Mouse (Mus musculus) left cerebral cortex, postnatal 14 days (tissue): ENCODE measurements around the gene Hpse2. TPM values are rescaled to one million over a fixed set of nuclear protein-coding genes. Genes with fewer than 3 reads are reported as not detected.

Experiments
- DNase-seq, 2 experiments: peaks; one replicate each; pipeline ENCODE4 v3.0.0; 2021 to 2022; ENCODE audit warnings: low spot score in 2 of 2, mixed read lengths in 1 of 2
- intact Hi-C: fragments of 180-260 bp; cut with DNase I; formaldehyde crosslinking; loops from one replicate; pipeline ENCODE4 v1.15.1; 2025
- total RNA-seq, 2 experiments: library from RNA; stranded (reverse); gene quantifications; 2 replicates each; pipeline ENCODE4 v1.2.3; 2021

Hpse2 gene
- total RNA-seq, 2 experiments from 2014 or later: 0.18 to 0.27 TPM

DNA sequence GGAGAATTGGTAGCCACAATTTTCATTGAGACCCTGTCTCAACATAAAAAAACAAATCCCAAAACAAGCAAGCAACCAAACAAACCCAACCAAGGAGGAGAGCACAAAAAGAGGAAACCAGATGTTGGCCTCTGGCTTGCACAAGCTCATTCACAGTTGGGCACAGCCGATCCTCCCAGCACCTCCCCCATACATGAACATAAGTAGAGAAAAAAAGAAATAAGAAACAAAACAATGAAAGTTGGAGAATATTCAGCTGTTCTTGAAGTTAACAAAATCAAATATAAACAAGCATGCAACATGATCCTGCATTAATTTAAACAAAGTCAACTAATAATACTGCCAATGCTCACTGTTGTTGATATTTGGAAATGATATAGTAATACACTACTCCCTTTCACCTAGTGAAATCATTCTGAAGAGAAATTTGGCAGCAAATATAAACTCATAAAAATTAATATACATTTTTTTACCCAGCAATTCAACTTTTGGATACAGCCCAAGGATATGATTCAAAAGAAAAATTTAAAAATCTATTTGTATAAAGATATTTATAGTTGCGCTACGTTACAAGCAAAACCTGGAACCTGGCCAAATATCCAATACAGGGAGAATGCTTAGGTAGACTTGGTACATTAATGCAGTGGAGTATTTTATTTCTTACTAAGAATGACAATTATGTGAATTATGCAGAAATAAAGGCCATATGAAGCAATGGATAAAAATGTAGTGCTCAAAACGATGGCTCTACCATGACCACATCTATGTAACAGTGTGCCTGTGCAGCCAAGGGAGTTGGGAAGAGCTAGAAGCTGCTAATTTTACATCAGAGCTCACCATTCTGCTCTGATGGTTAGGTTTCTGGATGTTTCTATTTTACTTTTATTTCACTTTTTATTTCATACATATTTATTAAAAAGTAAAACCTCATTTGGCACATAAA lies 402.5 kb downstream of the Hpse2 start:
- no peak for DNase-seq
- intact Hi-C loops: no loop called here

GRCm38 (mm10) chr19:42980537-42980936 lies 407.6 kb downstream of the Hpse2 start:
- no peak for DNase-seq
- intact Hi-C loops: no loop called here

- intact Hi-C loops: no loop called here
- no peak for DNase-seq
These were observed 410.2 kb downstream of the Hpse2 start for GRCm38 (mm10) chr19:42977938-42978337.

GRCm38 (mm10) chr19:42973740-42974139 lies 414.4 kb downstream of the Hpse2 start:
- intact Hi-C loops: no loop called here
- no peak for DNase-seq

- DNase-seq: no peak
These were observed 423.0 kb downstream of the Hpse2 start for GRCm38 (mm10) chr19:42965171-42965570.

DNA sequence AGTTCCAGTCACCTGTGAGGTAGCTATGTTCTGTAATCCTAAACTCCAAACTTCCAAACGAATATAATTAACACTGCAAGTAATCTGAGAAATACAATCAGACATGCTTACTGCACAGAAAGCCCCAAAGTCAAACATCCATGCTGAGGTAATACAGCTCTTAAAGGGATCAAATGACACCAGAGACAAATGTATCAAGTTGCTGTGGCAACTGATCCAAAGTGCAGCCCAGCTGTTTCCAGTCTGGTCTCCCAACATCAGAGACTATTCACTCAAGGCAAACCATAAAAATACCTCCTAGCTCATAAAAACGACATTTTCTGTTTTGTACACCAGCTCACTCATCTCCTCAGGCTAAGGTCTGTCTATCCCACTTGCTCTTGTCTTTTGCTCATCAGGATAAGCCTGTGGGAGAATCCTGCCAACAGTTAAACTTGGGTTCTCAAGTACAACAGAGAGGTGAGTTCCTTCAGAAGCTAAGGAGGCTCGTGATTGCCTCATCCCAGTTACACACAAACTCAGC lies 440.0 kb downstream of the Hpse2 start:
- DNase-seq: no peak
- intact Hi-C loops: no loop called here

More at GRCm38 (mm10) chr19:42965171-42965570, 423.0 kb downstream of the Hpse2 start:
- intact Hi-C loops: no loop called here

- no peak for DNase-seq
- intact Hi-C loops: no loop called here
These were observed 450.6 kb downstream of the Hpse2 start for GRCm38 (mm10) chr19:42937544-42937943.

- intact Hi-C loops: no loop called here
- DNase-seq: no peak
These were observed 451.4 kb downstream of the Hpse2 start for GRCm38 (mm10) chr19:42936661-42937193.

DNA sequence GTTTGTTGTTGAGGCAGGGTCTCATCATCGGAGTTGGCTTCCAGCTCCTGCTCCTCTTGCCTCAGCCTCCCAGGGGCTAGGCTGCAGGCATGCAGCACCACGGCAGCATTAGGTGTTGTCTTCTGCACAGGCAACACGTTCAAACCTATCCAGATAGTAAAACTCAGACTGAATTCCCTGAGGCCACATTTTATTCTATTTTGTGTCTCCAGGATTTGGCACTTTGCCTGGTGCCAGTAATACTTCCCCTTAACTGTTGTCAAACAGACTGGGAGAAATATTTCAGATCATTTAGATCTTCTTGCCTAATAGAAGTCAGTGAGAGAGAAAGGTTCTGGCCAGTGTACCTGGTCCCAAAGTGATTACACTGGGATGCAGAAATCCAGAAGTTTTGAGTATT lies 458.5 kb downstream of the Hpse2 start:
- intact Hi-C loops: no loop called here
- no peak for DNase-seq

- intact Hi-C loops: no loop called here
- DNase-seq: no peak
These were observed 459.9 kb downstream of the Hpse2 start for GRCm38 (mm10) chr19:42928271-42928670.

GRCm38 (mm10) chr19:42922610-42923009 lies 465.5 kb downstream of the Hpse2 start:
- intact Hi-C loops: no loop called here
- no peak for DNase-seq

DNA sequence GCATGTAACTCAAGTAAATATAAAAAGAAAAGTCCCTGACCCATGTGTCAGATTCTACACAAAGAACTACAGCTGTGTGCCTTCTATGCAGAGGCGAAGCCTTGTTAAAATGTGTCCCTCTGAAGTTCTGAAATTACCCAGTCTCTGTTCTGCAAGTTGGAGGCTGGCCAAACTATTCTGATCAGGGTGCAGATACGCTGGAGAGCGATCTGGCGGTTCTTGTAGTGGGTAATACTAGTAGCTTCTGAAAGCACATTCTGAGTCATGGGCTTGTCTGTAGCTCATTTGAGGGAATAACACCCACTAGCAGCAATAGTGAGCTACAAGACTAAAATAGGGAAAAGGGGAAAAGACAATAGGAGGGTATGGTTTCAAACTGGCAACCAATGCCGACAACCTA lies 474.5 kb downstream of the Hpse2 start:
- intact Hi-C loops: no loop called here

DNA sequence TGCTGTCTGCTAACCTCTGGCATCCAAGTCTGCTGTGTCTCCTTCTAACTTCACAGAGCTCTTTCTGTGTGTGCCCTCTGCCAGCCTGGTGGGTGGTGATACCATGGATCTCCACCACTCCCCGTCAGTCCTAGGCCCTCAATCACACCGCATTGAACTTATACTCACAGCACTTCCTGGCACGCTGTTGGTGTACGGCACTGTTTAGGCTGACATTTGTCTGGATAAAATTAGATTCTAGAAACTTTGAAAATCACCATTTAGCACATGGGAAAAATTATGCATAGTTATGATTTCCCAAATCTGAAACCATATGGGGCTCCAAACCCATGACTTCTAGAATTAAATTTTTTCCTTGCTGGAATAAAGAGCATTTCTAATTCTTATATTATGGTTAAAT lies 478.4 kb downstream of the Hpse2 start:
- DNase-seq: peak in 1 of 2 experiments; percentile 13
- intact Hi-C loops: no loop called here

More for the DNA sequence above, 474.5 kb downstream of the Hpse2 start:
- no peak for DNase-seq

GRCm38 (mm10) chr19:42908553-42908952 lies 479.6 kb downstream of the Hpse2 start:
- intact Hi-C loops: no loop called here
- no peak for DNase-seq

DNA sequence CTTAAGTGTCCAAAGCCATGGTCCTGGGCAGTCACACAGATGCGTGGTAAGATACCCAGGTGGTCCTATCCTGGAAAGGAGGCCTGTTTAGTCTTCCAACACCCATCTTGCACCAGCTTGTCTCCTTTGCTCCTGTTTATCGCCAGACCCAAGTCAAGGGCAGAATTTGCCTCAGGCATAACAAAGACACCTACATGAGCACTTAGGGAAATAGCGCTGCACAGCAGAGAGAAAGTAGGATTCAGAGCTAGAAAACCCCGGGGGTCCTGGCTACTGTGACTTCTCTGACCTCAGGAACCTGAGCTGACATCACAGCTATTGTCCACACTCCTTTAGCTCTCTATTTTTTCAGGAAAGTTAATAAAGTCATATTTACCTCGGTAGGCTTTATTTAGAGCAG lies 481.8 kb downstream of the Hpse2 start:
- intact Hi-C loops: no loop called here
- DNase-seq: no peak

DNA sequence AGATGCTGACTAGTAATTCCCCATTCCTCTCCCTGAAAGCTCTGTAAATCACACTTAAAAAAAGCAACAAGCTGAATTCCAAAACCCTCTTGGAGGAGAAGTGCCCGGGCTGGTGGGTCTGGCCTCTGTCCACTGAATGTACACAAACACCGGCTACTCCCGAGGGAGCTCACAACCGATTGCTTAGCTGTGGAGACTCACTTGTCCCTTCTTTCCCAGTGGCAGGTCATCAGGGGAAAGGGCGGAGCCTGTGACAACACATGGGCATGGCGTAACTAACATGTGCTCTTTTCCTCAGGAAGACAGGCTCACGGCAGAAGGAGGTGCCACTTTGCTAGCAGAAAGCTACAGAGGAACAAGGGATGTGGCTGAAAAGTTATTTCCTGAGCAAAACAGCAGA lies 483.4 kb downstream of the Hpse2 start:
- intact Hi-C loops: no loop called here
- DNase-seq: no peak

GRCm38 (mm10) chr19:42904240-42904639 lies 483.9 kb downstream of the Hpse2 start:
- intact Hi-C loops: no loop called here
- no peak for DNase-seq

DNA sequence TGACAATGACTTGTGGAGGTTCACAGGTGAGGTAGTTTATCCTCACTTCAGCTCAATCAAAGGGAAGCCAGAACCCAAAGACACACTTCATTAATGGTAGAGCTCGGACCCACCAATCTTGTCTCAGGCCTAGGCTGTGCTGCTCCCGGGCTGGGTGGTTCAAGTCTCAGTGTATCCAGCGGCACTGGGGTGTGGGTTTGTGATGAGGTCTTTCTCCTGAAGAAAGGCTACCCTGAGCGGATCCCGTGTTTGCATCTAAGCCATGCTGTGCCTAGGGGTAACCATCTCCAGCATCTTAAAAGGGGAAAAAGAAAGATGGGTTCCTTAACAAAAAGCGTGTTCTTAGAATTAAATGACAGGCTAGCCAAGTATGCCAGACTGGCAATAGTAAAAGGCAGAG lies 484.3 kb downstream of the Hpse2 start:
- DNase-seq: no peak
- intact Hi-C loops: no loop called here

DNA sequence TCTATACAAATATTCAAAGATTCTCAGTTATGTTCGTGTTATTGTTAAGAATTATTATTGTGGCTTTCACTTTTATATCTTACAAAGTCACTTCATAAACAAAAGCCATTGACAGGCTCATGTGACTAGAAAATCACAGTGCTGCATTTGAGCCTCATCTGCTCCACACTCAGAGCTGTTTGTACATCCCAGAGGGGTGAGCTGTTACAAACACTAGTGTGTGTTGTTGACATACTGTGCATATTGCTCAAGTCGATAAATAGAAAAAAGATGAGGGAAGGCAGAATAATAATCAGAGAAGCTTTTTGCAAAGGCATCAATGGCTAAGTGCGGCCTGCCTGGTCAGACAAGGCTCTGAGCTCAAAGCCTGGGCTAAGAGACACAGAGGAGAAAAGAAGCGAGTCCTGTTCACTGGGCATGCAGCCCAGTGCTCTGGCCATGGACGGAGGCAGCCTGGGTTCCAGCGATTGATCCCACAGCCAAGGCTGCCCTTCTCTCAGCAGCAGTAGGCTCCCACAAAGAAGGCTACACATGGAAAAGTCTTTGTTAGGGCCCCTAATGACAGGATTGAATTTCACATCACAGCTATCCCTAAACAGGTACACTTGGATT lies 485.6 kb downstream of the Hpse2 start:
- DNase-seq: peak in 1 of 2 experiments; percentile 54
- intact Hi-C loops: no loop called here

DNA sequence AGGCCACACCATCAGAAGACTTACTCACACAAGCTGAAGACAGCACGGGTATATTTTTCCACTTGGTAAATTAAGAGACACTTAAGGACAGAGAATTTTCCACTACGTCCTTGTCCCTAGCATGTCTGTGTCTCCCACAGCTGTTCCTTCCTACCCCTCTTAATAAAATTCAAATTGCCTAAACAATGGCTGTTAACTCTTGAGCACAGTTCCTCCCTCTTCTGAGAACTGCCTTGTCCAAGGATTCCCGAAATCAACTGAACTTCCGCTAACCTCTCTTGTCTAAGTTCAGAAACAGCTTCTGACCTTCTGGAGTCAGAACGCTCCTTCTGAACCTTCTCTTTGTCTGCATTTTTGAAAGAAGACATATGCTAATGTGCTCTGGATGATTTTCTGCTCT lies 496.6 kb downstream of the Hpse2 start:
- intact Hi-C loops: no loop called here
- no peak for DNase-seq
